ENCODE assay signal across 15 mouse cellular contexts in the genomic region with DNA sequence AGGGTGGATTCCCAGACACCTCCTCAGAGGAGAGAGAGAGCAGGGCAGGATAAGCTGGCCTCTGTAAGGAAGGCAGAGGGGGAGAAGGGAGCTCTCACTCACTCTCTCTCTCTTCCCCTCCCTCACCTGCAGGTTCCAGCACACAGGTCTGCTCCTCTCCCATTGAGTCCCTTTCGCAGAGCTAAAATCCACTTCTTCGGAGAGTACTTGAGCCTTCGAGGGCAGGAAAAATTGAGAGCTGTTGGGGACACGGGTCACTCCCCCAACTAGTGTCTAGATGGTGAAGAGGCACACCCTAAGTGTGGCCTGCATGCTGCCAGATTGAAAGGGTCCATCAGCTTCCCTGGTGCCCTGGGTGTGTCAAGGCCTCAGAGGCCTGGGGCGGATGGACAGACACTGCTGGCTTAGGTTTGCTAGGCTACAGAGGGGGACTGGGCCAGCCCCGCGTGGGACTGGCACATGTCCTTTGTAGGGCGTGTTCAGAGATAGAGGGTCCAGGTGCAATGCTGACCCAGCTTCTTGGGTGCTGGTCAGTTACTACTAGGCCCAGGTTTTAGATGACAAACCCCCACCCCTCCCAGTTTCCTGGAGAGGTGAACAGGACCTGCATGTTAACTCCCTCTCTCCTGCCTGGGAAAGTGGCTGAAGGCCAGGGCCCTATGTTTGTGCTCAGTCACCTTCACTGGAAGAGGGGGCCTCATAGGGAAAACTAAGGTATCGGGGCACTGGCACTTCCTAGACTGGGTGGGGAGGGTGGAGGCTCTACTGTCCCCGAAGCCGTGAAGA. TPM values are rescaled to one million over a fixed set of nuclear protein-coding genes. Genes with fewer than 3 reads are reported as not detected.
DNase-seq lines count a peak whose midpoint lies in the region; ATAC-seq and TF ChIP-seq lines count a peak whose summit lies in the region.
"Had no signal": no experiment of that assay in that cellular context is flagged by ENCODE, and none has a peak within 500 bp of the region (broad histone marks: within the 10 kb centered on the region; RNA-seq: fewer than 3 reads in every experiment).

No protein-coding gene starts in this region.

- H3K9me3 ChIP-seq in forebrain, embryonic 13.5 days (replicated peaks) = no peaks in the 10 kb centered on the region
- H3K9me3 ChIP-seq in forebrain, embryonic 12.5 days = no peaks in the 10 kb centered on the region
- H3K9me3 ChIP-seq in kidney, embryonic 15.5 days (replicated peaks) = no peaks in the 10 kb centered on the region
- no peaks in the 10 kb centered on the region for H3K9me3 ChIP-seq in midbrain, embryonic 11.5 days (ENCODE audit: control insufficient read depth, low read length)
- H3K9me3 ChIP-seq in midbrain, postnatal 0 days (ENCODE audit: low read length) = no peaks in the 10 kb centered on the region
- H3K9me3 ChIP-seq: neural tube, embryonic 12.5 days had no signal

- no peaks in the 10 kb centered on the region for H3K27me3 ChIP-seq in forebrain, embryonic 13.5 days
- 0 out of 2 replicates have a peak, but pooled peaks cover 3% of the 10 kb centered on the region for H3K27me3 ChIP-seq in forebrain, embryonic 12.5 days
- H3K27me3 ChIP-seq in kidney, embryonic 15.5 days = no peaks in the 10 kb centered on the region
- no peaks in the 10 kb centered on the region for H3K27me3 ChIP-seq in midbrain, embryonic 11.5 days (ENCODE audit: control insufficient read depth, insufficient read depth, low read length)
- H3K27me3 ChIP-seq in midbrain, postnatal 0 days (ENCODE audit: insufficient read depth, low read length) = no peaks in the 10 kb centered on the region
- H3K27me3 ChIP-seq: neural tube, embryonic 12.5 days had no signal

- H3K27ac ChIP-seq in forebrain, embryonic 13.5 days = peak overlapping the region; percentile 62; the same call in 1 of the 2 replicates
- H3K27ac ChIP-seq in forebrain, embryonic 12.5 days = no peak overlapping the region
- H3K27ac ChIP-seq in kidney, embryonic 15.5 days = peak overlapping the region; percentile 79
- no peak overlapping the region for H3K27ac ChIP-seq in midbrain, embryonic 11.5 days (ENCODE audit: low read depth, low read length)
- no peak overlapping the region for H3K27ac ChIP-seq in midbrain, postnatal 0 days (ENCODE audit: low read depth, low read length)
- H3K27ac ChIP-seq: neural tube, embryonic 12.5 days had no signal

- H3K36me3 ChIP-seq in forebrain, embryonic 13.5 days (ENCODE audit: poor library complexity, severe bottlenecking) = peaks cover 63% of the 10 kb centered on the region
- H3K36me3 ChIP-seq in forebrain, embryonic 12.5 days (replicated peaks) = peaks cover 61% of the 10 kb centered on the region
- H3K36me3 ChIP-seq in kidney, embryonic 15.5 days = peaks cover 60% of the 10 kb centered on the region
- H3K36me3 ChIP-seq in midbrain, embryonic 11.5 days (ENCODE audit: control insufficient read depth, insufficient read depth, low read length) = peaks cover 32% of the 10 kb centered on the region
- H3K36me3 ChIP-seq in midbrain, postnatal 0 days (ENCODE audit: insufficient read depth, low read length) = peaks cover 49% of the 10 kb centered on the region

- no peak overlapping the region for H3K4me2 ChIP-seq in forebrain, embryonic 13.5 days
- H3K4me2 ChIP-seq in forebrain, embryonic 12.5 days = no peak overlapping the region
- H3K4me2 ChIP-seq in kidney, embryonic 15.5 days = no peak overlapping the region
- no peak overlapping the region for H3K4me2 ChIP-seq in midbrain, embryonic 11.5 days
- H3K4me2 ChIP-seq in midbrain, postnatal 0 days (ENCODE audit: low read depth, low read length, poor library complexity, severe bottlenecking) = no peak overlapping the region
- H3K4me2 ChIP-seq: neural tube, embryonic 12.5 days had no signal

- TF ChIP-seq CTCF in midbrain, postnatal 0 days (IDR thresholded peaks at IDR 0.05) = no peak

- no peak for ATAC-seq in forebrain, embryonic 13.5 days
- no peak for ATAC-seq in forebrain, embryonic 12.5 days (ENCODE audit: low FRiP score)
- ATAC-seq in kidney, embryonic 15.5 days (replicated peaks; ENCODE audit: low FRiP score) = peak; percentile 27; the same call in 1 of the 2 replicates
- 0 out of 2 replicates have a peak, but pooled peaks have one; percentile 6 for ATAC-seq in midbrain, embryonic 11.5 days (ENCODE audit: low FRiP score)
- no peak for ATAC-seq in midbrain, postnatal 0 days (ENCODE audit: low FRiP score)

- no peak overlapping the region for H3K4me3 ChIP-seq in forebrain, embryonic 13.5 days
- no peak overlapping the region for H3K4me3 ChIP-seq in forebrain, embryonic 12.5 days (replicated peaks)
- H3K4me3 ChIP-seq in kidney, embryonic 15.5 days (replicated peaks) = no peak overlapping the region
- no peak overlapping the region for H3K4me3 ChIP-seq in midbrain, embryonic 11.5 days (ENCODE audit: low read depth, low read length)
- no peak overlapping the region for H3K4me3 ChIP-seq in midbrain, postnatal 0 days (ENCODE audit: low read depth, low read length)
- H3K4me3 ChIP-seq: neural tube, embryonic 12.5 days had no signal

- no peak for DNase-seq in kidney, adult 18-20 months
- no peak for DNase-seq in midbrain, embryonic 11.5 days (ENCODE audit: low spot score, missing footprints)
- no peak for DNase-seq in midbrain, postnatal 0 days (ENCODE audit: low spot score)
- no peak for DNase-seq in thymus, postnatal 14 days
- DNase-seq in layer of hippocampus, adult 11-12 months (ENCODE audit: low spot score) = no peak
- DNase-seq: B cell, adult 2 months; layer of hippocampus, adult 9-11 months; thymus, postnatal 25 days had no signal

- H3K4me1 ChIP-seq in forebrain, embryonic 13.5 days = peaks cover 24% of the 10 kb centered on the region
- peaks cover 9% of the 10 kb centered on the region for H3K4me1 ChIP-seq in forebrain, embryonic 12.5 days
- H3K4me1 ChIP-seq in kidney, embryonic 15.5 days = peaks cover 31% of the 10 kb centered on the region
- H3K4me1 ChIP-seq in midbrain, embryonic 11.5 days (ENCODE audit: control insufficient read depth, insufficient read depth, low read length) = no peaks in the 10 kb centered on the region
- H3K4me1 ChIP-seq in midbrain, postnatal 0 days (ENCODE audit: insufficient read depth, low read length) = no peaks in the 10 kb centered on the region

- no peak overlapping the region for H3K9ac ChIP-seq in forebrain, embryonic 13.5 days
- H3K9ac ChIP-seq in forebrain, embryonic 12.5 days = no peak overlapping the region
- H3K9ac ChIP-seq in kidney, embryonic 15.5 days = no peak overlapping the region
- no peak overlapping the region for H3K9ac ChIP-seq in midbrain, embryonic 11.5 days (ENCODE audit: low read length)
- H3K9ac ChIP-seq in midbrain, postnatal 0 days (replicated peaks; ENCODE audit: low read length, poor library complexity, severe bottlenecking) = no peak overlapping the region
- H3K9ac ChIP-seq: neural tube, embryonic 12.5 days had no signal

- 92% methylated on average over 11 of the region's 11 CpGs for WGBS in forebrain, embryonic 13.5 days
- WGBS in forebrain, embryonic 12.5 days = 93% methylated on average over 11 of the region's 11 CpGs
- WGBS in kidney, embryonic 15.5 days = 69% methylated on average over 11 of the region's 11 CpGs
- 88% methylated on average over 11 of the region's 11 CpGs for WGBS in midbrain, embryonic 11.5 days
- WGBS in midbrain, postnatal 0 days = 85% methylated on average over 11 of the region's 11 CpGs

RNA-seq across cellular contexts. Expression of a gene that starts 15.7 kb away (rescaled TPM):
- 19.7 and 20.2 TPM in 2 replicates for polyA plus RNA-seq in forebrain, embryonic 13.5 days (2015; fragmentation: Nextera tagmentation; extraction: Ambion mirVana)
- polyA plus RNA-seq in forebrain, embryonic 12.5 days (2016; fragmentation: Nextera tagmentation; extraction: Ambion mirVana) = 17.3 and 19.4 TPM in 2 replicates
- polyA plus RNA-seq in kidney, embryonic 15.5 days (2015; fragmentation: Nextera tagmentation; extraction: Ambion mirVana) = 49.4 and 56.2 TPM in 2 replicates
- polyA plus RNA-seq in midbrain, embryonic 11.5 days (2014; fragmentation: Nextera tagmentation; extraction: Ambion mirVana) = 12.6 and 13.3 TPM in 2 replicates
- 14.1 and 18.1 TPM in 2 replicates for total RNA-seq in midbrain, postnatal 0 days (2014; rRNA removed)
- 30.8 and 32.7 TPM in 2 replicates for polyA plus RNA-seq in midbrain, postnatal 0 days (2015; fragmentation: Nextera tagmentation; extraction: Ambion mirVana)

RNA-seq across cellular contexts. Expression of a gene that starts 15.7 kb away (rescaled TPM):
- polyA plus RNA-seq in forebrain, embryonic 13.5 days (2015; fragmentation: Nextera tagmentation; extraction: Ambion mirVana) = 89.2 and 95.0 TPM in 2 replicates
- 80.5 and 86.7 TPM in 2 replicates for polyA plus RNA-seq in forebrain, embryonic 12.5 days (2016; fragmentation: Nextera tagmentation; extraction: Ambion mirVana)
- 16.9 and 21.2 TPM in 2 replicates for polyA plus RNA-seq in kidney, embryonic 15.5 days (2015; fragmentation: Nextera tagmentation; extraction: Ambion mirVana)
- polyA plus RNA-seq in midbrain, embryonic 11.5 days (2014; fragmentation: Nextera tagmentation; extraction: Ambion mirVana) = 47.3 and 47.8 TPM in 2 replicates
- total RNA-seq in midbrain, postnatal 0 days (2014; rRNA removed) = 221 and 243 TPM in 2 replicates
- polyA plus RNA-seq in midbrain, postnatal 0 days (2015; fragmentation: Nextera tagmentation; extraction: Ambion mirVana) = 158 and 161 TPM in 2 replicates

RNA-seq across cellular contexts. Expression of a gene that starts 34.6 kb away (rescaled TPM):
- polyA plus RNA-seq in forebrain, embryonic 13.5 days (2015; fragmentation: Nextera tagmentation; extraction: Ambion mirVana) = 15.8 and 16.3 TPM in 2 replicates
- 16.6 and 17.7 TPM in 2 replicates for polyA plus RNA-seq in forebrain, embryonic 12.5 days (2016; fragmentation: Nextera tagmentation; extraction: Ambion mirVana)
- 10.0 and 10.6 TPM in 2 replicates for polyA plus RNA-seq in kidney, embryonic 15.5 days (2015; fragmentation: Nextera tagmentation; extraction: Ambion mirVana)
- polyA plus RNA-seq in midbrain, embryonic 11.5 days (2014; fragmentation: Nextera tagmentation; extraction: Ambion mirVana) = 10.5 and 12.4 TPM in 2 replicates
- total RNA-seq in midbrain, postnatal 0 days (2014; rRNA removed) = 179 and 217 TPM in 2 replicates
- 18.2 and 20.4 TPM in 2 replicates for polyA plus RNA-seq in midbrain, postnatal 0 days (2015; fragmentation: Nextera tagmentation; extraction: Ambion mirVana)

RNA-seq across cellular contexts. Expression of a gene that starts 49.3 kb away (rescaled TPM):
- polyA plus RNA-seq in forebrain, embryonic 13.5 days (2015; fragmentation: Nextera tagmentation; extraction: Ambion mirVana) = not detected in 2 replicates
- not detected in 2 replicates for polyA plus RNA-seq in forebrain, embryonic 12.5 days (2016; fragmentation: Nextera tagmentation; extraction: Ambion mirVana)
- 1.2 and 1.7 TPM in 2 replicates for polyA plus RNA-seq in kidney, embryonic 15.5 days (2015; fragmentation: Nextera tagmentation; extraction: Ambion mirVana)
- not detected in 2 replicates for polyA plus RNA-seq in midbrain, embryonic 11.5 days (2014; fragmentation: Nextera tagmentation; extraction: Ambion mirVana)
- not detected in 2 replicates for total RNA-seq in midbrain, postnatal 0 days (2014; rRNA removed)
- 0.29 and 0.39 TPM in 2 replicates for polyA plus RNA-seq in midbrain, postnatal 0 days (2015; fragmentation: Nextera tagmentation; extraction: Ambion mirVana)
- total RNA-seq: common myeloid progenitor, adult 5-6 weeks; left cerebral cortex, postnatal 4 days; megakaryocyte, adult 5-6 weeks had no signal

RNA-seq across cellular contexts. Expression of a gene that starts 51.2 kb away (rescaled TPM):
- 2.4 and 3.9 TPM in 2 replicates for polyA plus RNA-seq in forebrain, embryonic 13.5 days (2015; fragmentation: Nextera tagmentation; extraction: Ambion mirVana)
- 3.8 and 5.2 TPM in 2 replicates for polyA plus RNA-seq in forebrain, embryonic 12.5 days (2016; fragmentation: Nextera tagmentation; extraction: Ambion mirVana)
- 21.0 and 22.9 TPM in 2 replicates for polyA plus RNA-seq in kidney, embryonic 15.5 days (2015; fragmentation: Nextera tagmentation; extraction: Ambion mirVana)
- 2.9 and 3.0 TPM in 2 replicates for polyA plus RNA-seq in midbrain, embryonic 11.5 days (2014; fragmentation: Nextera tagmentation; extraction: Ambion mirVana)
- total RNA-seq in midbrain, postnatal 0 days (2014; rRNA removed) = 33.2 and 38.3 TPM in 2 replicates
- polyA plus RNA-seq in midbrain, postnatal 0 days (2015; fragmentation: Nextera tagmentation; extraction: Ambion mirVana) = 11.2 and 12.3 TPM in 2 replicates

Comparison
In these comparisons a context has a peak if more than half of its experiments do, and no peak if none do; other contexts are left out.
1. ATAC-seq: peak in kidney, embryonic 15.5 days (single experiment) and midbrain, embryonic 11.5 days (single experiment); none in forebrain, embryonic 13.5 days (single experiment), forebrain, embryonic 12.5 days (single experiment) and midbrain, postnatal 0 days (single experiment).
2. H3K27ac ChIP-seq: peak in forebrain, embryonic 13.5 days (single experiment) and kidney, embryonic 15.5 days (single experiment); none in forebrain, embryonic 12.5 days (single experiment), midbrain, embryonic 11.5 days (single experiment) and midbrain, postnatal 0 days (single experiment).